Mouse (Mus musculus) thymus, adult 2 months (tissue): Measurements from ENCODE around the gene Fam174a.

Experiments
- CTCF ChIP-seq: fragments of 200-500 bp; IDR thresholded peaks from 2 replicates; pipeline ENCODE4 v1.5.1; 2012; ENCODE audit warnings: mild to moderate bottlenecking, control low read depth, low read length, moderate library complexity, borderline replicate concordance; ENCODE audit not compliant: control insufficient read depth, poor library complexity, insufficient read depth; ENCODE audit errors: extremely low read depth
- POLR2A ChIP-seq: fragments of 200-500 bp; IDR thresholded peaks from 2 replicates; pipeline ENCODE4 v1.6.1; 2012; ENCODE audit warnings: mild to moderate bottlenecking, low read length, control low read depth, moderate library complexity; ENCODE audit not compliant: control insufficient read depth, poor library complexity, insufficient read depth; ENCODE audit errors: extremely low read depth

- no peak for TF ChIP-seq POLR2A
- no peak for TF ChIP-seq CTCF
Measured at GRCm38 (mm10) chr1:95381028-95381427, 67.6 kb downstream of the Fam174a start.
